Comparison of ENCODE assay signal across 15 mouse cellular contexts in the genomic region with DNA sequence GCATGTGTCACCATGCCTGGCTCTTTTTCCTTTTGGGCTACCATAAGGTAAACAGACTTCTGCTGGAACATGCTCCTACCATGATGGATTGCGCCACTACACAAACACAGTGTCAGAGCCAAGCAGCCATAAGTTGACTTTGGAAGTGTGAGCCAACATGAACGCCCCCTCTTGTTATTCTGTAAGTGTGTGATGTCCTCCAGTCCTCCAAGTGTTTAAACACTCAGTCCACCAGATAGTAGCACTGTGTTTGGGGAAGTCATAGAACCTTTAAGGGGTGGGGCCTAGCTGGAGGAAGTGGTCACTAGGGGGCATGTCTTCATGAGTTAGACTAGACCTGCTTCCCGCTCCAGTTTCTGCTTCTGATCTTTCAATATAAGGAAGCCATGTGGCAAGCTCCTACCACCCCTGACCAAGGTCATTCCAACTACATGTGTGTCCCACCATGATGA. TPM values are rescaled to one million over a fixed set of nuclear protein-coding genes. Genes with fewer than 3 reads are reported as not detected.
A peak's percentile ranks its signal among the peaks of the same experiment; 100 is the strongest.
DNase-seq lines count a peak whose midpoint lies in the region; ATAC-seq and TF ChIP-seq lines count a peak whose summit lies in the region.
"Had no signal": no experiment of that assay in that cellular context is flagged by ENCODE, and none has a peak within 500 bp of the region (broad histone marks: within the 10 kb centered on the region; RNA-seq: fewer than 3 reads in every experiment).

No protein-coding gene starts in this region.

- no peak overlapping the region for H3K4me3 ChIP-seq in liver, adult 2 months (ENCODE audit: insufficient read depth, low read depth, low read length)
- no peak overlapping the region for H3K4me3 ChIP-seq in liver, embryonic 11.5 days (ENCODE audit: low read depth, low read length)
- no peak overlapping the region for H3K4me3 ChIP-seq in lung, embryonic 16.5 days (ENCODE audit: low read length)
- H3K4me3 ChIP-seq in stomach, embryonic 16.5 days (replicated peaks; ENCODE audit: low read length), result no peak overlapping the region
- no peak overlapping the region for H3K4me3 ChIP-seq in midbrain, embryonic 10.5 days
- H3K4me3 ChIP-seq: erythroblast, embryonic 14.5 days; heart, embryonic 13.5 days had no signal

- H3K36me3 ChIP-seq in liver, adult 2 months (ENCODE audit: control insufficient read depth, insufficient read depth, low read length), result peaks cover 27% of the 10 kb centered on the region
- no peaks in the 10 kb centered on the region for H3K36me3 ChIP-seq in liver, embryonic 11.5 days (ENCODE audit: control insufficient read depth, insufficient read depth, low read length)
- no peaks in the 10 kb centered on the region for H3K36me3 ChIP-seq in lung, embryonic 16.5 days (ENCODE audit: control insufficient read depth, insufficient read depth, low read length)
- H3K36me3 ChIP-seq in stomach, embryonic 16.5 days (ENCODE audit: control insufficient read depth, insufficient read depth, low read length), result no peaks in the 10 kb centered on the region
- H3K36me3 ChIP-seq in midbrain, embryonic 10.5 days, result no peaks in the 10 kb centered on the region
- H3K36me3 ChIP-seq: heart, embryonic 13.5 days had no signal

- peak; percentile 93 for DNase-seq in liver, adult 2 months (ENCODE audit: extremely low read depth, low read depth, low spot score)
- no peak for DNase-seq in liver, embryonic 11.5 days (ENCODE audit: low spot score)
- DNase-seq in gonadal fat pad, adult 2 months (ENCODE audit: low read depth), result peak; percentile 79
- no peak for DNase-seq in midbrain, embryonic 10.5 days (ENCODE audit: low spot score)
- DNase-seq in thymus, postnatal 14 days, result no peak
- DNase-seq in left cerebral cortex, postnatal 10 days (ENCODE audit: extremely low spot score in 1 of 2, low spot score in 2 of 2), result no peak
- DNase-seq: adrenal gland, adult 8-10 months; cerebellum, postnatal 14 days; kidney, adult 2 months; midbrain, embryonic 14.5 days had no signal

- H3K9ac ChIP-seq in liver, adult 2 months (ENCODE audit: low read depth, low read length), result no peak overlapping the region
- H3K9ac ChIP-seq in liver, embryonic 11.5 days (ENCODE audit: low read depth, low read length), result no peak overlapping the region
- H3K9ac ChIP-seq in lung, embryonic 16.5 days (ENCODE audit: low read length), result no peak overlapping the region
- no peak overlapping the region for H3K9ac ChIP-seq in stomach, embryonic 16.5 days (ENCODE audit: low read length)
- H3K9ac ChIP-seq: heart, embryonic 13.5 days had no signal

- H3K27ac ChIP-seq in liver, adult 2 months (replicated peaks; ENCODE audit: insufficient read depth, low read depth, low read length), result peak overlapping the region; percentile 29
- no peak overlapping the region for H3K27ac ChIP-seq in liver, embryonic 11.5 days (ENCODE audit: low read depth, low read length)
- peak overlapping the region; percentile 30 for H3K27ac ChIP-seq in lung, embryonic 16.5 days (ENCODE audit: low read length)
- H3K27ac ChIP-seq in stomach, embryonic 16.5 days (ENCODE audit: low read length), result peak overlapping the region; percentile 68
- no peak overlapping the region for H3K27ac ChIP-seq in midbrain, embryonic 10.5 days (replicated peaks)
- H3K27ac ChIP-seq: heart, embryonic 13.5 days had no signal

- intact Hi-C loops in left cerebral cortex, postnatal 10 days (cut with DNase I), result no loop called here

- WGBS in liver, adult 2 months, result 14% methylated on average over 3 of the region's 3 CpGs
- WGBS in liver, embryonic 11.5 days, result 62% methylated on average over 3 of the region's 3 CpGs
- 14% methylated on average over 3 of the region's 3 CpGs for WGBS in lung, embryonic 16.5 days
- WGBS in stomach, embryonic 16.5 days, result 35% methylated on average over 3 of the region's 3 CpGs
- 86% methylated on average over 3 of the region's 3 CpGs for WGBS in midbrain, embryonic 10.5 days

- H3K4me1 ChIP-seq in liver, adult 2 months (ENCODE audit: control insufficient read depth, insufficient read depth, low read length), result peaks cover 15% of the 10 kb centered on the region
- no peaks in the 10 kb centered on the region for H3K4me1 ChIP-seq in liver, embryonic 11.5 days (replicated peaks; ENCODE audit: control insufficient read depth, insufficient read depth, low read length)
- H3K4me1 ChIP-seq in lung, embryonic 16.5 days (replicated peaks; ENCODE audit: control insufficient read depth, insufficient read depth, low read length), result peaks cover 17% of the 10 kb centered on the region
- no peaks in the 10 kb centered on the region for H3K4me1 ChIP-seq in stomach, embryonic 16.5 days (ENCODE audit: control insufficient read depth, insufficient read depth, low read length)
- H3K4me1 ChIP-seq in midbrain, embryonic 10.5 days, result no peaks in the 10 kb centered on the region
- H3K4me1 ChIP-seq: heart, embryonic 13.5 days had no signal

- ATAC-seq in liver, embryonic 11.5 days (replicated peaks; ENCODE audit: low FRiP score), result no peak
- ATAC-seq in lung, embryonic 16.5 days (ENCODE audit: low read depth), result peak; percentile 97
- ATAC-seq in stomach, embryonic 16.5 days (ENCODE audit: insufficient read depth, low FRiP score), result peak; percentile 83

- no peak overlapping the region for H3K4me2 ChIP-seq in liver, embryonic 11.5 days
- no peak overlapping the region for H3K4me2 ChIP-seq in lung, embryonic 16.5 days (ENCODE audit: low read depth, low read length)
- no peak overlapping the region for H3K4me2 ChIP-seq in stomach, embryonic 16.5 days (ENCODE audit: low read depth, low read length)
- H3K4me2 ChIP-seq: heart, embryonic 13.5 days had no signal

- no peak for TF ChIP-seq CTCF in liver, adult 2 months (IDR thresholded peaks at IDR 0.05; ENCODE audit: low read depth, low read length)

- no peaks in the 10 kb centered on the region for H3K27me3 ChIP-seq in liver, adult 2 months (ENCODE audit: control insufficient read depth, insufficient read depth, low read length)
- no peaks in the 10 kb centered on the region for H3K27me3 ChIP-seq in liver, embryonic 11.5 days (replicated peaks; ENCODE audit: control insufficient read depth, insufficient read depth, low read length)
- no peaks in the 10 kb centered on the region for H3K27me3 ChIP-seq in lung, embryonic 16.5 days (ENCODE audit: control insufficient read depth, insufficient read depth, low read depth, low read length)
- H3K27me3 ChIP-seq in stomach, embryonic 16.5 days (ENCODE audit: control insufficient read depth, insufficient read depth, low read length), result no peaks in the 10 kb centered on the region
- H3K27me3 ChIP-seq in midbrain, embryonic 10.5 days (ENCODE audit: low read depth, poor library complexity, severe bottlenecking), result no peaks in the 10 kb centered on the region
- H3K27me3 ChIP-seq: heart, embryonic 13.5 days had no signal

- no peaks in the 10 kb centered on the region for H3K79me2 ChIP-seq in liver, adult 2 months (ENCODE audit: control insufficient read depth, insufficient read depth, low read length)

- H3K9me3 ChIP-seq in liver, embryonic 11.5 days (ENCODE audit: control insufficient read depth, low read length), result no peaks in the 10 kb centered on the region
- H3K9me3 ChIP-seq in lung, embryonic 16.5 days (ENCODE audit: control insufficient read depth, low read length), result no peaks in the 10 kb centered on the region
- H3K9me3 ChIP-seq in stomach, embryonic 16.5 days (replicated peaks; ENCODE audit: control insufficient read depth, low read length), result no peaks in the 10 kb centered on the region
- no peaks in the 10 kb centered on the region for H3K9me3 ChIP-seq in midbrain, embryonic 10.5 days (replicated peaks)
- H3K9me3 ChIP-seq: heart, embryonic 13.5 days had no signal

- TF ChIP-seq POLR2A in liver, adult 2 months (IDR thresholded peaks at IDR 0.05; ENCODE audit: extremely low read depth, insufficient read depth, low read length), result no peak

RNA-seq across cellular contexts. Expression of gene Itih3, which starts 15.7 kb away (rescaled TPM):
- total RNA-seq in liver, adult 2 months (2014; rRNA removed), result 603 and 791 TPM in 2 replicates
- polyA plus RNA-seq in liver, adult 2 months (2012; rRNA removed), result 335 and 492 TPM in 2 replicates
- 57.8 and 64.8 TPM in 2 replicates for polyA plus RNA-seq in liver, embryonic 11.5 days (2014; fragmentation: Nextera tagmentation; extraction: Ambion mirVana)
- 1.2 and 1.4 TPM in 2 replicates for polyA plus RNA-seq in gonadal fat pad, adult 2 months (2012; rRNA removed)
- 0.98 and 8.5 TPM in 2 replicates for polyA plus RNA-seq in lung, embryonic 16.5 days (2015; fragmentation: Nextera tagmentation; extraction: Ambion mirVana)
- 15.6 and 15.7 TPM in 2 replicates for polyA plus RNA-seq in stomach, embryonic 16.5 days (2015; fragmentation: Nextera tagmentation; extraction: Ambion mirVana)
- 0.53 and 0.59 TPM in 2 replicates for polyA plus RNA-seq in midbrain, embryonic 10.5 days (2016; fragmentation: Nextera tagmentation; extraction: Ambion mirVana)
- total RNA-seq in left cerebral cortex, postnatal 10 days (2021), result 1 to 10 TPM; 6.3 to 7.6 TPM

RNA-seq across cellular contexts. Expression of gene Itih4, which starts 21.6 kb away (rescaled TPM):
- total RNA-seq in liver, adult 2 months (2014; rRNA removed), result 1,004 and 1,280 TPM in 2 replicates
- 1,016 and 1,052 TPM in 2 replicates for polyA plus RNA-seq in liver, adult 2 months (2012; rRNA removed)
- polyA plus RNA-seq in liver, embryonic 11.5 days (2014; fragmentation: Nextera tagmentation; extraction: Ambion mirVana), result 3.4 and 4.4 TPM in 2 replicates
- 0.38 and 1.7 TPM in 2 replicates for polyA plus RNA-seq in gonadal fat pad, adult 2 months (2012; rRNA removed)
- polyA plus RNA-seq in lung, embryonic 16.5 days (2015; fragmentation: Nextera tagmentation; extraction: Ambion mirVana), result 0.59 and 3.7 TPM in 2 replicates
- 5.6 and 7.7 TPM in 2 replicates for polyA plus RNA-seq in stomach, embryonic 16.5 days (2015; fragmentation: Nextera tagmentation; extraction: Ambion mirVana)
- not detected in 2 replicates for polyA plus RNA-seq in midbrain, embryonic 10.5 days (2016; fragmentation: Nextera tagmentation; extraction: Ambion mirVana)
- under 1 TPM in 1 of 2 experiments, not detected in 1; 0.32 TPM for total RNA-seq in left cerebral cortex, postnatal 10 days (2021)
- total RNA-seq: left cerebral cortex, postnatal 14 days had no signal
- polyA plus RNA-seq: midbrain, embryonic 14.5 days had no signal

RNA-seq across cellular contexts. Expression of gene Mustn1, which starts 28.8 kb away (rescaled TPM):
- 1.0 and 2.3 TPM in 2 replicates for total RNA-seq in liver, adult 2 months (2014; rRNA removed)
- 4.1 and 4.4 TPM in 2 replicates for polyA plus RNA-seq in liver, adult 2 months (2012; rRNA removed)
- polyA plus RNA-seq in liver, embryonic 11.5 days (2014; fragmentation: Nextera tagmentation; extraction: Ambion mirVana), result 0.25 and 0.45 TPM in 2 replicates
- 21.5 and 24.9 TPM in 2 replicates for polyA plus RNA-seq in gonadal fat pad, adult 2 months (2012; rRNA removed)
- 9.9 and 12.6 TPM in 2 replicates for polyA plus RNA-seq in lung, embryonic 16.5 days (2015; fragmentation: Nextera tagmentation; extraction: Ambion mirVana)
- polyA plus RNA-seq in stomach, embryonic 16.5 days (2015; fragmentation: Nextera tagmentation; extraction: Ambion mirVana), result 10.1 and 11.4 TPM in 2 replicates
- polyA plus RNA-seq in midbrain, embryonic 10.5 days (2016; fragmentation: Nextera tagmentation; extraction: Ambion mirVana), result 0.19 and 0.46 TPM in 2 replicates
- 1 to 10 TPM; 2.2 to 2.8 TPM for total RNA-seq in left cerebral cortex, postnatal 10 days (2021)

RNA-seq across cellular contexts. Expression of gene Itih1, which starts 35.2 kb away (rescaled TPM):
- 544 and 683 TPM in 2 replicates for total RNA-seq in liver, adult 2 months (2014; rRNA removed)
- 457 and 504 TPM in 2 replicates for polyA plus RNA-seq in liver, adult 2 months (2012; rRNA removed)
- polyA plus RNA-seq in liver, embryonic 11.5 days (2014; fragmentation: Nextera tagmentation; extraction: Ambion mirVana), result 16.3 and 17.4 TPM in 2 replicates
- polyA plus RNA-seq in gonadal fat pad, adult 2 months (2012; rRNA removed), result 0.15 and 0.47 TPM in 2 replicates
- 0.09 and 1.1 TPM in 2 replicates for polyA plus RNA-seq in lung, embryonic 16.5 days (2015; fragmentation: Nextera tagmentation; extraction: Ambion mirVana)
- 2.4 and 2.8 TPM in 2 replicates for polyA plus RNA-seq in stomach, embryonic 16.5 days (2015; fragmentation: Nextera tagmentation; extraction: Ambion mirVana)
- polyA plus RNA-seq in midbrain, embryonic 10.5 days (2016; fragmentation: Nextera tagmentation; extraction: Ambion mirVana), result not detected in 2 replicates
- not detected for total RNA-seq in left cerebral cortex, postnatal 10 days (2021)
- total RNA-seq: left cerebral cortex, postnatal 14 days had no signal
- polyA plus RNA-seq: erythroblast, embryonic 14.5 days; midbrain, embryonic 14.5 days had no signal

RNA-seq across cellular contexts. Expression of gene Nek4, which starts 43.3 kb away (rescaled TPM):
- total RNA-seq in liver, adult 2 months (2014; rRNA removed), result 6.7 and 7.5 TPM in 2 replicates
- polyA plus RNA-seq in liver, adult 2 months (2012; rRNA removed), result 2.9 and 3.1 TPM in 2 replicates
- polyA plus RNA-seq in liver, embryonic 11.5 days (2014; fragmentation: Nextera tagmentation; extraction: Ambion mirVana), result 13.2 and 14.3 TPM in 2 replicates
- 6.3 and 9.6 TPM in 2 replicates for polyA plus RNA-seq in gonadal fat pad, adult 2 months (2012; rRNA removed)
- 13.0 and 14.0 TPM in 2 replicates for polyA plus RNA-seq in lung, embryonic 16.5 days (2015; fragmentation: Nextera tagmentation; extraction: Ambion mirVana)
- 10.3 and 10.5 TPM in 2 replicates for polyA plus RNA-seq in stomach, embryonic 16.5 days (2015; fragmentation: Nextera tagmentation; extraction: Ambion mirVana)
- polyA plus RNA-seq in midbrain, embryonic 10.5 days (2016; fragmentation: Nextera tagmentation; extraction: Ambion mirVana), result 22.7 and 24.7 TPM in 2 replicates
- total RNA-seq in left cerebral cortex, postnatal 10 days (2021), result 10 to 100 TPM; 12.8 to 14.4 TPM

Comparison
In these comparisons a context has a peak if more than half of its experiments do, and no peak if none do; other contexts are left out.
1. DNase-seq: peak in liver, adult 2 months (single experiment) and gonadal fat pad, adult 2 months (single experiment); none in liver, embryonic 11.5 days (single experiment), midbrain, embryonic 10.5 days (single experiment), thymus, postnatal 14 days (single experiment) and left cerebral cortex, postnatal 10 days (0 of 2).
2. H3K27ac ChIP-seq: peak in liver, adult 2 months (single experiment), lung, embryonic 16.5 days (single experiment) and stomach, embryonic 16.5 days (single experiment); none in liver, embryonic 11.5 days (single experiment) and midbrain, embryonic 10.5 days (single experiment).
3. RNA of gene Itih4, which starts 21.6 kb away (polyA plus RNA-seq): 1,016 to 1,052 TPM in liver, adult 2 months; 5.6 to 7.7 TPM in stomach, embryonic 16.5 days, 3.4 to 4.4 TPM in liver, embryonic 11.5 days, 0.59 to 3.7 TPM in lung, embryonic 16.5 days, 0.38 to 1.7 TPM in gonadal fat pad, adult 2 months and not detected in midbrain, embryonic 10.5 days; every median in the first group is over 100 times any median in the second.